Mouse (Mus musculus): ENCODE data around the gene Slc1a4. TPM values are rescaled to one million over a fixed set of nuclear protein-coding genes. Genes with fewer than 3 reads are reported as not detected.

The Slc1a4 gene
- polyA plus RNA-seq, 1 experiment from 2014 or later, result 27.3 TPM

DNA sequence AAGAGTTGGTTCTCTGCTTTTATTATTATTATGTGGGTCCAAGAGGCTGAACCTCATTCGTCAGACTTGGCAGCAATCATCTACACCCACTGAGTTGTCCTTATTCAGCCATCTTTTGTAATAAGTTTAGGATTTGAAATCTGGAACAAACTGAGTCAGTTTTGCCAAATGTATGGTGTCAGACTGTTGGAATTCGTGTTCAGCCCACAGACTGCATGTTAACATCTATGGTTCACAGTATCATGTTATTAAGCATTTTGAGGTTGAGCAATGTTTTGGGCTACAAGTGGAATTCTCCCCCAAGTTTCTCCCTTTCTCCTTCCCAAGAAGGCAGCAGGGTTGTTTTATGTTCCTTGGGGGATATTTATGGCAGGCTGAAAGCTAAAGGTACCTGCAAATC is 79.4 kb downstream of the Slc1a4 start:
- Histone ChIP-seq H3K27ac (ENCODE audit: low read depth, low read length) (no peak overlapping the region), H3K36me3 (ENCODE audit: control insufficient read depth, insufficient read depth, low read length) (no peaks in the 10 kb centered on the region), H3K27me3 (ENCODE audit: control insufficient read depth, insufficient read depth, low read length) (no peaks in the 10 kb centered on the region), H3K4me1 (replicated peaks; ENCODE audit: control insufficient read depth, insufficient read depth, low read length) (peaks cover 4% of the 10 kb centered on the region; the same call in 1 of the 2 replicates), H3K9me3 (ENCODE audit: control insufficient read depth, low read length) (no peaks in the 10 kb centered on the region), H3K4me2 (ENCODE audit: low read depth, low read length, severe bottlenecking) (no peak overlapping the region), H3K4me3 (ENCODE audit: low read depth, low read length) (no peak overlapping the region), H3K9ac (ENCODE audit: low read length) (no peak overlapping the region)
- DNase-seq (ENCODE audit: low spot score) (no peak), ATAC-seq (replicated peaks; ENCODE audit: low FRiP score) (no peak)
- WGBS, result 72% methylated on average over 2 of the region's 2 CpGs

Other genes starting within 250 kb of the Slc1a4 start
- gene Actr2, start 219.8 kb downstream of the Slc1a4 start, polyA plus RNA-seq (2014; fragmentation: Nextera tagmentation; extraction: Ambion mirVana), result 67.5 and 72.6 TPM in 2 replicates
- 227 and 242 TPM in 2 replicates for gene Rab1a, start 131.3 kb downstream of the Slc1a4 start, polyA plus RNA-seq (2014; fragmentation: Nextera tagmentation; extraction: Ambion mirVana)
- 41.0 and 41.1 TPM in 2 replicates for gene Cep68, start 83.3 kb downstream of the Slc1a4 start, polyA plus RNA-seq (2014; fragmentation: Nextera tagmentation; extraction: Ambion mirVana)
- 26.5 and 29.4 TPM in 2 replicates for gene Sertad2, start 210.5 kb upstream of the Slc1a4 start, polyA plus RNA-seq (2014; fragmentation: Nextera tagmentation; extraction: Ambion mirVana)